Mouse (Mus musculus) lung, adult 2 months (tissue): ENCODE measurements around the gene Tmem242. TPM values are rescaled to one million over a fixed set of nuclear protein-coding genes. Genes with fewer than 3 reads are reported as not detected.

ENCODE experiments used
- DNase-seq: peaks from one replicate; pipeline ENCODE4 v3.0.0; 2022
- H3K4me1 ChIP-seq: fragments of 200-500 bp; 2 replicates; pipeline ENCODE4 v1.6.1; 2011; ENCODE audit warnings: low read length; ENCODE audit not compliant: control insufficient read depth, insufficient read depth
- H3K4me3 ChIP-seq: fragments of 200-500 bp; replicated peaks from 2 replicates; pipeline ENCODE3; 2011; ENCODE audit warnings: low read depth, mild to moderate bottlenecking, control low read depth, low read length; ENCODE audit errors: extremely low read depth
- CTCF ChIP-seq: fragments of 200-500 bp; IDR thresholded peaks from 2 replicates; pipeline ENCODE4 v1.5.1; 2011; ENCODE audit warnings: mild to moderate bottlenecking, low read length, control low read depth; ENCODE audit not compliant: insufficient read depth
- POLR2A ChIP-seq: fragments of 200-500 bp; IDR thresholded peaks from 2 replicates; pipeline ENCODE4 v1.6.1; 2011; ENCODE audit warnings: low read depth, mild to moderate bottlenecking, control low read depth, low read length, borderline replicate concordance; ENCODE audit errors: extremely low read depth
- WGBS: fragments of 180-500 bp; shearing (Covaris S2); methylation state at CpG from one replicate; pipeline ENCODE4 v1.1.7; 2018; 5-methylcytosine and 5-hydroxymethylcytosine counted together
- polyA plus RNA-seq: library from polyadenylated mRNA; depleted of rRNA; stranded (reverse); fragments of >200 nt; gene quantifications from 2 replicates; pipeline ENCODE4 v1.2.3, GENCODE M21; 2012; rRNA removed

Gene Tmem242
- polyA plus RNA-seq: 4.8 and 11.4 TPM in 2 replicates

DNA sequence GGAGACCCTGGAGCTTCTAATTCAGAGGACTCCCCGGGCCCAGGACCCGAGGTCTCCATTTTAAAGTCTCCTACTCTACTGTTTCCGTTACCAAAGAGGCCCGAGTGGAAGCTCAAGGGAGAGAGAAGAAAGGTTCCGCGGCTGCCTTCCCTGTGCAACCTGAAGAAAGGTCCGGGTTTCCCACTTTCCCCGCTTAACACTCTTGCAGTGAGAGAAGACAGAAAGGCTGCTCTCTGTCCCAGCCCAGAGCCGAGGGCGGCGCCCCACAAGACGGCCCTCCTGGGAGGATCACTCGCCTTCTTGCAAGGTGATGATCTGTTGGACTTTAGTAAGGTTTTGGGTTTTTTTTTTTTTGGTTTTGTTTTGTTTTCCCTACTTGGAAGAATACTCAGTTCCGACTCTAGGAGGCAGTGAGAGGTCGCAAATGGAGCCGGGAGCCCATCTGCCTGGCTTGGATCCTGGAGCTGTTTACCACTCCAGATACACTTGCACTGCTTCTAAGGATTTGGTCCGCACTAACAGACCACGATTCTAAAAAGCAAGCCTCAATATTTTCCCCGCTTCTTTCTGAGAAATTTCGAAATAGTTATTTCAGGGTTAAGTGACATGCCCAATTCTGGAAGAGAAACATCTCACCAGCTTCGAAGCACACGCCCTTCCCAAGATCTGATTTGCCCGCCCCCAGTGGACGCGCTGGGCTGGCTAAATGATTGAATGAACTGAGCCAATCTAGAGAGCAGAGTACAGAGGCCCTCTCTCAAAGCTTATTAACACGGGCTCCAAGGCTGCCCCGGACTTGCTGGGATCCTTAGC is at the start of gene Tmem242:
Gene Tmem242, minus strand, starts transcription at position 101 of the 813 bp plus-strand sequence.
- DNase-seq: peak; percentile 90
- TF ChIP-seq CTCF (peak; percentile 77), POLR2A (peak; percentile 54; the same call in 1 of the 2 replicates)
- peak within 1 kb of the TSS; percentile 96 for H3K4me3 ChIP-seq
- H3K4me1 ChIP-seq: peaks cover 8% of the 10 kb centered on the region
- WGBS: under 1% methylated on average over 27 of the region's 27 CpGs

DNA sequence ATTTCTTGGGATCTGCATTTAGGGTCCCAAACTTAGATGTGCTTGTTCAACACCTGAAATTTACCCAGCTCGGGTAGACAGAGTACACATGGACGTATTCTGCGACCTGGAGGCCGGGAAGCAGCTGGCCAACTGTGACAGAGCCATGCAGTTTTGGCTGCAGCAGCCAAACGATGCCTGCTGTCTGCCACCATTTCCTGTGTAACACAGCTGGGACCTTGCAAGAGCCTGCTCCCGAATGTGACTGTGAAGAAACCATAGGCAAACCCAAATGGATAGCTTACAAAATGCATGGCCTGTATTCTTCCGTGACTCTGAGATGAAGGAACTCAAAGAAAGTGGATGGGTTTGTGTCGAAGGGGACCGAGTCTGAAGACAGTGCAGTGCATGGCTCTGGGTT is 48.1 kb upstream of the Tmem242 start:
- Histone ChIP-seq H3K4me3 (no peak overlapping the region), H3K4me1 (no peaks in the 10 kb centered on the region)
- DNase-seq: no peak
- no peak for TF ChIP-seq POLR2A
- no peak for TF ChIP-seq CTCF
- WGBS: 41% methylated on average over 9 of the region's 9 CpGs

DNA sequence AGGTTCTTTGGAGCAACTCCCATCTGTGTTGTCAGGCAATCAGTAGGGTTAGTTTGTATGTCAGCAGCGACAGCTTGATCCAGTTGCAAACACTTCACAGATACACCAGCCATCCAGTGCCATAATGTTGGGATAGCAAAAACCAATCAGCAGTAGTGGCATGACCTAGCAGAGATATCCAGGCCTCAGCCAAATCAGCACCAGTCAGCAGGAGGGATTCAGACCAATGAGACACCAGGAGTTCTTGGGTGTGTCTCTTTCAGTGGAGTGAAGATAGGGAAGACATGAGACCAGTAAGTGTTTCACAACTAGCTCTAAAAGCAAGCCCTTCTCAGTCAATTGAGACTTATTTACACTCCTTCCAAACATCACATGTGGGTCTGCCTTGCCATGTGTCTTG is 44.6 kb upstream of the Tmem242 start:
- DNase-seq: no peak
- TF ChIP-seq POLR2A (no peak), CTCF (no peak)
- WGBS: 94% methylated on average over 1 of the region's 1 CpGs
- Histone ChIP-seq H3K4me1 (no peaks in the 10 kb centered on the region), H3K4me3 (no peak overlapping the region)

DNA sequence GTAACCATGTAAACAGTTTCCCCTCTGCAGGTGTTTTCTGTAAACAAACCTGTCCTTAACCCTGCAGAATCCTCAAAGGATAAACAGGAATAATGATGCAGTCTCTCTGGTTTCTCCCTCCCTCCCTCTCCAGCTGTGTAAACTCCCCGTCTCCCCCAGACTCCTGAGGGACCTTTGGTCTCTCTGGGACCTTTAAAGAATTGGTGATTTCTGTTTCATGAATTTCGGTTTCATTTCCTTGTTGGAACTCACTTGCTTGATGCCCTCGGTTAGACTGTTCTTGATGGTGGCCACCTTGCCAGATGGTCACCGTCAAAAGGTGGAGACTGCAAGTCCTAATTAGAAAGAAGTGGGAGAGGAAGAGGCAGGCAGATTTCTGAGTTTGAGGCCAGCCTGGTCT is 43.4 kb upstream of the Tmem242 start:
- 38% methylated on average over 4 of the region's 4 CpGs for WGBS

GRCm38 (mm10) chr17:5475960-5476725 is 36.1 kb upstream of the Tmem242 start:
- no peak overlapping the region for H3K4me3 ChIP-seq
- WGBS: 48% methylated on average over 14 of the region's 14 CpGs
- TF ChIP-seq POLR2A: no peak
- TF ChIP-seq CTCF: no peak
- no peak for DNase-seq
- no peaks in the 10 kb centered on the region for H3K4me1 ChIP-seq

More for the DNA sequence above, 43.4 kb upstream of the Tmem242 start:
- no peaks in the 10 kb centered on the region for H3K4me1 ChIP-seq
- H3K4me3 ChIP-seq: no peak overlapping the region
- no peak for DNase-seq
- no peak for TF ChIP-seq POLR2A
- no peak for TF ChIP-seq CTCF

DNA sequence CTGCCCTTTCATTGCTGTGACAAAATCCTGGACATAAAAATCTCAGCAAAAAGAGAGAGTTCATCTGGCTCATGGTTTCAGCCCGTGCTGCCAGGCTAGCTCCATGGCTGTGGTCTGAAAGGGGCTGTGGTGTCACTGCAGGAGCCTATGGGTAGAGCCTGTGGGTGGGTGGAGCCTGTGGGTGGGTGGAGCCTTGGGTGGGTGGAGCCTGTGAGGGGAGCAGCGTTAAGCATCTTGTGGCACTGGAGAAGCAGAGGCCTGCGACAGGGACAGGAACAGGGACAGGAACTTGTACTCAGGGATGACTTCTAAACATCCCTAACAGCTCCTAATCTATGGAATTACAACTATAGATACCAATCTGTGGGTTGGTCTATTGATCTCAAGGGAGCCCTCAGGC is 32.2 kb upstream of the Tmem242 start:
- 30% methylated on average over 3 of the region's 3 CpGs for WGBS
- Histone ChIP-seq H3K4me1 (no peaks in the 10 kb centered on the region), H3K4me3 (no peak overlapping the region)
- TF ChIP-seq POLR2A: no peak
- TF ChIP-seq CTCF: no peak
- no peak for DNase-seq

DNA sequence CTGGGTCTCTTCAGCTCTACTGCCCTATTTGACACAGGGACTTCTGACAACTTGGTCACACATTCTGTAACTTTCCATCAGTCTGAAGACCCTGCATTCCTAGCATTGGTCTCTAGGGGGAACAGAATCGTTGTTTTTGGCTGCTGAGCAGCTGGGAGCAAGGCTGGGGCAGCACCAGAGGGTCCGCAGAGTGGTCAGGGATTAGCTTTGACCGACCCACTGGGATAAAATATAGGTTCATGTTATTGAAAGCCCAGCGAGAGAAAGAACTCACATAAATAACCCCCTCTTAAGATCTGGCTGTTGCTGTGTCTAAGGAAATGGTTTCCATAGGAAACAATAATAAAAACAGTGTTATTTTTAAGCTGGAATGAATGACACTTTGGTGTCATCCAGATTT is 27.1 kb upstream of the Tmem242 start:
- no peak for DNase-seq
- Histone ChIP-seq H3K4me1 (no peaks in the 10 kb centered on the region), H3K4me3 (no peak overlapping the region)
- WGBS: 36% methylated on average over 4 of the region's 4 CpGs
- no peak for TF ChIP-seq POLR2A
- no peak for TF ChIP-seq CTCF

- H3K4me1 ChIP-seq: no peaks in the 10 kb centered on the region
- TF ChIP-seq CTCF (no peak), POLR2A (no peak)
- 73% methylated on average over 8 of the region's 8 CpGs for WGBS
- no peak overlapping the region for H3K4me3 ChIP-seq
- DNase-seq: no peak
Measured at GRCm38 (mm10) chr17:5466736-5467135, 26.7 kb upstream of the Tmem242 start.

DNA sequence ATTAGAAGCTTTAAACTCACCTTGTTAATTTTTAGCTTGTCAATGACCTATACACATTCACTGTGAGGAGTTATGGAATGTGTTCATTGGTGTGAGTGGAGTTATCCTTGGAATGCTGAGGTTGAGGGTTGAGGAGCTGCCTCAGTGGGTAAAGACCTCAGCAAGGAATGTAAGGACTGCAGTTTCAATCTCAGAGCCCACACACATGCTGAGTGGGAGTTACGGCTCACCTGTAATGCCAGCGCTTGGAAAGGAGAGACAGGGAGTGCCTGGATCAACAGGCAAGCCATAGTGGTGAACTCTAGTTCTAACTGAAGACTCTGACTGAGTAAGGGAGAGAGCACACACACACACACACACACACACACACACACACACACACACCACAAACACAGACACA is 23.9 kb upstream of the Tmem242 start:
- no peak for DNase-seq
- 59% methylated on average over 2 of the region's 2 CpGs for WGBS
- TF ChIP-seq POLR2A: no peak
- TF ChIP-seq CTCF: no peak
- no peak overlapping the region for H3K4me3 ChIP-seq
- no peaks in the 10 kb centered on the region for H3K4me1 ChIP-seq

DNA sequence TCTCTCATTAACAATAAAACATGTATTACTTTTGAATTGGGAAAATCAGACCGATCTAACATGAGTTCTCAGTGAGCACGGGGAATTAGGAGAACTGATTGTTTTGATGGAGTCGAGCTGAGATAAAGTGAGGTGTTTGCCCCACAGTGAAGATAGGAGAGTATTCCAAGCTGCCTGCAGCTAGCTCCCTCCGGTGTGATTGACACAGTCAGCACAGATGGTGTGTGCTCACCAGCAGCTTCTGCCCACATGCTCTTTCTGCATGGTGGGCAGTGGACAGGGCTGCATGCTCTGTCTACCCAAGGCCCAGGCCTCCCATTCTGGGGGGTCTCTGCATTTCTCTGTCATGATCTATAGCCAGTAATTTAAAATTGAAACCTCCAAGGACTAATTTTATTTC is 13.6 kb upstream of the Tmem242 start:
- WGBS: 72% methylated on average over 4 of the region's 4 CpGs

More for the DNA sequence above, 13.6 kb upstream of the Tmem242 start:
- H3K4me1 ChIP-seq: no peaks in the 10 kb centered on the region
- DNase-seq: no peak
- TF ChIP-seq POLR2A (no peak), CTCF (no peak)
- H3K4me3 ChIP-seq: no peak overlapping the region
